Mouse (Mus musculus): ENCODE measurements around the gene Babam2.

DNA sequence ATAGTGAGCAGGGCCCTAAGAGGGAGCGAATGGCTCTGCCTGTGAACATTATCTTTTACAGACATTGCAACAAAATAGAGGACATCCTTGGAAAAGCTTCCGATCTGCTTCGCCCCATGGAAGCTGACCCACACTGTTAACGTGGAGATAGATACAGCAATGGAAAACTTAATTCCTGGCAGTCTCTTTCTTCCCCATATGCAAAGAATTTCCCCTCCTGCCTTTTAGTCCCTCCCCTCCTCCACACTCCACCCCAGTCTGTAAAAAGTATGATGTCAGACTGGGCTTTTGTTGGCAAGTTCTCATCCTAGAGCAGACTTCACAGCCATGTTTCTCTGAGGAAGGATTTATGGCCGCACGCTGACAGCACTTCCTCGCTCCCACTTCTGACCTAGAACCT lies 218.8 kb downstream of the Babam2 start:
- TF ChIP-seq POLR2A (IDR thresholded peaks at IDR 0.05; ENCODE audit: extremely low read depth, insufficient read depth, low read length) (no peak), CTCF (IDR thresholded peaks at IDR 0.05; ENCODE audit: extremely low read depth, insufficient read depth, low read length) (no peak)
